11 mouse cellular contexts compared by ENCODE assay signal in the genomic region with DNA sequence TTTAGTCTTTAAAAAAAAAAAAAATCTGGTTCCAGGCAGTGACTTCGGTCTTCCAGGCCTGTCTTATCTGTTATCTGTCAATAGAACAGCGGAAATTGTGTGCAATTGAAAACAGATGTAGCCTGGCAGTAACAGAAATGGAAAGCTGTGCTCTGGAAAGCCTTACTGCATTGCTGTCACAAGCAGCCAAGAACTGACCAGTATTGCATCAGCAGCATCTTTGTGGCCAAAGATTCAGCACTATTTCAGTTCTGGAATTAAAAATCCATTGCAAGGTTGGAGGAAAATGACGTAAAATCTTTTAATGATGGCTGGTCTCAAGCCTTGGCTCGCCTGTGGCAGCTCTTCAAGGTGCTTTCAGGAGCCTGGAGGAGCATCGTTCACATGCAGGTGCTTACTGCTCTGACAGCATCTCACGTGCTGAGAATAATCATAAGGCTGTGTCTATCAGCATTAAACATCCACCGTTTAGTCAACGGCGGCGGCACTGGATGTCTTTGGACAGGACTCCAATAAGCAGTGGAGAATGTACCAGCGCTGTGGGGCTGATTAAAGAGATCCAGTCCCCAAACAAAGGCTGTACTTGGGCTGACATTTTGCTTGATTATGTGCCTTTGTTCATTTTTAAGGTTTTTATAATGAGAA.
A peak's percentile ranks its signal among the peaks of the same experiment; 100 is the strongest.
DNase-seq lines count a peak whose midpoint lies in the region; ATAC-seq lines count a peak whose summit lies in the region.
"Had no signal": no experiment of that assay in that cellular context is flagged by ENCODE, and none has a peak within 500 bp of the region (broad histone marks: within the 10 kb centered on the region; RNA-seq: fewer than 3 reads in every experiment).

No protein-coding gene starts in this region.

- intact Hi-C loops in heart, postnatal 14 days (cut with DNase I): no loop called here

- H3K4me1 ChIP-seq in hindbrain, embryonic 10.5 days (replicated peaks): no peaks in the 10 kb centered on the region
- H3K4me1 ChIP-seq in hindbrain, embryonic 12.5 days: no peaks in the 10 kb centered on the region
- H3K4me1 ChIP-seq in midbrain, embryonic 15.5 days: peaks cover 6% of the 10 kb centered on the region; the same call in 1 of the 2 replicates

- no peak for ATAC-seq in hindbrain, embryonic 12.5 days (ENCODE audit: low FRiP score)
- ATAC-seq in midbrain, embryonic 15.5 days (replicated peaks): peak; percentile 83

- peak; percentile 8 for DNase-seq in hindbrain, embryonic 10.5 days (ENCODE audit: low spot score)
- DNase-seq in embryo, embryonic 11 days: peak; percentile 61
- peak; percentile 29 to 55 for DNase-seq in heart, postnatal 14 days
- no peak for DNase-seq in cerebellum, postnatal 14 days
- no peak for DNase-seq in kidney, postnatal 10 days
- no peak for DNase-seq in kidney, postnatal 36 days
- DNase-seq: cerebellum, adult 9-11 months; kidney, postnatal 14 days had no signal

- no peak overlapping the region for H3K9ac ChIP-seq in hindbrain, embryonic 12.5 days
- no peak overlapping the region for H3K9ac ChIP-seq in midbrain, embryonic 15.5 days

- H3K36me3 ChIP-seq in hindbrain, embryonic 10.5 days: no peaks in the 10 kb centered on the region
- no peaks in the 10 kb centered on the region for H3K36me3 ChIP-seq in hindbrain, embryonic 12.5 days
- no peaks in the 10 kb centered on the region for H3K36me3 ChIP-seq in midbrain, embryonic 15.5 days (replicated peaks)
- H3K36me3 ChIP-seq: G1E had no signal

- 82% methylated on average over 11 of the region's 11 CpGs for WGBS in hindbrain, embryonic 10.5 days
- WGBS in hindbrain, embryonic 12.5 days: 64% methylated on average over 11 of the region's 11 CpGs
- 38% methylated on average over 11 of the region's 11 CpGs for WGBS in midbrain, embryonic 15.5 days

- no peaks in the 10 kb centered on the region for H3K9me3 ChIP-seq in hindbrain, embryonic 10.5 days
- H3K9me3 ChIP-seq in hindbrain, embryonic 12.5 days (replicated peaks): no peaks in the 10 kb centered on the region
- H3K9me3 ChIP-seq in midbrain, embryonic 15.5 days: no peaks in the 10 kb centered on the region

- no peaks in the 10 kb centered on the region for H3K27me3 ChIP-seq in hindbrain, embryonic 10.5 days (ENCODE audit: insufficient read depth, poor library complexity, severe bottlenecking)
- no peaks in the 10 kb centered on the region for H3K27me3 ChIP-seq in hindbrain, embryonic 12.5 days
- H3K27me3 ChIP-seq in midbrain, embryonic 15.5 days (replicated peaks): no peaks in the 10 kb centered on the region

- H3K4me3 ChIP-seq in hindbrain, embryonic 10.5 days: no peak overlapping the region
- no peak overlapping the region for H3K4me3 ChIP-seq in hindbrain, embryonic 12.5 days
- no peak overlapping the region for H3K4me3 ChIP-seq in midbrain, embryonic 15.5 days

- H3K4me2 ChIP-seq in hindbrain, embryonic 12.5 days (replicated peaks): no peak overlapping the region
- no peak overlapping the region for H3K4me2 ChIP-seq in midbrain, embryonic 15.5 days

- no peak overlapping the region for H3K27ac ChIP-seq in hindbrain, embryonic 10.5 days
- H3K27ac ChIP-seq in hindbrain, embryonic 12.5 days: no peak overlapping the region
- H3K27ac ChIP-seq in midbrain, embryonic 15.5 days: peak overlapping the region; percentile 75

Comparison
In these comparisons a context has a peak if more than half of its experiments do, and no peak if none do; other contexts are left out.
1. DNase-seq: peak in hindbrain, embryonic 10.5 days (single experiment), embryo, embryonic 11 days (single experiment) and heart, postnatal 14 days (2 of 2); none in cerebellum, postnatal 14 days (0 of 2), kidney, postnatal 10 days (single experiment) and kidney, postnatal 36 days (0 of 2).